Mouse (Mus musculus) kidney, adult 2 months (tissue): ENCODE measurements around the gene Prdm5. TPM values are rescaled to one million over a fixed set of nuclear protein-coding genes. Genes with fewer than 3 reads are reported as not detected.

ENCODE experiments used
- DNase-seq: peaks from one replicate; pipeline ENCODE4 v3.0.0; 2021
- H3K27ac ChIP-seq: fragments of 200-500 bp; 2 replicates; pipeline ENCODE4 v1.5.1; 2012; ENCODE audit warnings: low read depth, low read length, control low read depth, inconsistent platforms; ENCODE audit not compliant: insufficient read depth
- H3K27me3 ChIP-seq: fragments of 200-500 bp; replicated peaks from 2 replicates; pipeline ENCODE4 v1.6.1; 2012; ENCODE audit warnings: mild to moderate bottlenecking, moderate library complexity, low read length, inconsistent platforms; ENCODE audit not compliant: control insufficient read depth, insufficient read depth
- H3K36me3 ChIP-seq: fragments of 200-500 bp; 2 replicates; pipeline ENCODE4 v1.6.1; 2012; ENCODE audit warnings: mild to moderate bottlenecking, moderate library complexity, low read length, inconsistent platforms; ENCODE audit not compliant: control insufficient read depth, insufficient read depth
- H3K4me1 ChIP-seq: fragments of 200-500 bp; 2 replicates; pipeline ENCODE4 v1.6.1; 2011; ENCODE audit warnings: low read length; ENCODE audit not compliant: control insufficient read depth, insufficient read depth
- H3K4me3 ChIP-seq: fragments of 200-500 bp; 2 replicates; pipeline ENCODE4 v1.5.1; 2011; ENCODE audit warnings: mild to moderate bottlenecking, low read depth, low read length, control low read depth; ENCODE audit not compliant: insufficient read depth
- CTCF ChIP-seq: fragments of 200-500 bp; conservative IDR thresholded peaks from 2 replicates; pipeline ENCODE4 v1.5.1; 2011; ENCODE audit warnings: low read depth, mild to moderate bottlenecking, control low read depth, low read length, moderate library complexity, mixed read lengths; ENCODE audit not compliant: insufficient read depth, insufficient read length
- POLR2A ChIP-seq: fragments of 200-500 bp; IDR thresholded peaks from one replicate; pipeline ENCODE4 v1.6.1; 2011; ENCODE audit warnings: low read depth, low read length, control low read depth
- whole genome bisulfite sequencing: fragments of 180-500 bp; shearing (Covaris S2); methylation state at CpG from one replicate; pipeline ENCODE4 v1.1.7; 2018; 5-methylcytosine and 5-hydroxymethylcytosine counted together
- polyA plus RNA-seq: library from polyadenylated mRNA; depleted of rRNA; stranded (reverse); fragments of >200 nt; gene quantifications from 2 replicates; pipeline ENCODE4 v1.2.3, GENCODE M21; 2012

Prdm5 gene
- polyA plus RNA-seq, 1 experiment, result 3.3 TPM

DNA sequence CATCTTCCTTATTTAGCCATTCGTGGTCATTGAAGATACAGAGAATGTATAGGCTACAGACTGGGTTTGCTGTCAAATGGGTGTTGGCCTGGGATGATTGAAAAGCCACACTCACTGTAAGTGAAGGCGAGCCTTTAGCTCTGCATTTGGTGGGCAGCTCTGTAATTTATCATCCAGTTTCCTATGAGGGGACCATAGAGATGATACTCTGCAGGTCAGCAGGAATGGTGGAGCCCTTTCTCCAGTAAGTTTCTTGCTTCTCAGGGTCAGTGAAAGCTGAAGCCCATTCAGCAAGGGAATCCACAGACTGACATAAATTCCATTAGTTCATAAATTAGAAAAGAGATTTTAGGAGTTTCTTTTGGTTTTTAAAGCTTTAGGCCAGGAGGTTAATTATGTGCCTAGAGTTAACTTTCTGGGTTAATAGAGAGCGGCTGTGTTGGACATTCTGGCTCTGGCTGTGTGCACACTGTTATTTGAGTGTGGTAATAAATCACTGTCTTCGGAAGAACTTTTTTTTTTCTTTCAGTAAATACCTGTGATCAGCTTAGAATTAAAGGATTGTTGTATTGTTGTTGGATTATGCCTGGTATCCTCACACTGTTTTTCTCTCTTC is 113.4 kb downstream of the Prdm5 start:
- TF ChIP-seq POLR2A (no peak), CTCF (no peak)

DNA sequence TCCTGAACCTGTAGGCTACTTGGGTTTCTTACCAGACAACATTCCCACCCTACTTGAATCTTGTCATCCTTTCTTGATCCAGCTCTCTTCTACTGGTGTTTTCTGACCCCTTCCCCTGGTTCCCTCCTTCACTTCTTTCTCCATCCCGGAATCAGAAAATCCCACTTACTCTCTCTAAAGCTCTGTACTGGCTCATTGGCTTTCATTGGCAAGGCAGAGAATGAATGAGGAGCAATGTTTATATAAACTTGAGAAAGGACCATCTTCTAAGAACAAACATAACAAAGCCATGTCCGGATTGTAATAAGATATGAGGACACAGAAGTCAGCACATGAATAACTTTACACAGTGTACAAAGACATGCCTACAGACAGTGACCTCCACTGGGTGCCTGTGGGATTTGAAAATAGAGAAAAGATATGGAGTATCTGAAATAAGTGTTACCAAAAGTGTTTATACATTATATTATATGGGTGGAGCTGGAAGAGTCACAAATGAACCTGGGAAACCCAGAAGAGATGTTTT is 127.9 kb downstream of the Prdm5 start:
- DNase-seq, result no peak
- H3K4me3 ChIP-seq, result no peak overlapping the region
- no peaks in the 10 kb centered on the region for H3K27me3 ChIP-seq
- TF ChIP-seq POLR2A, result no peak
- no peak for TF ChIP-seq CTCF
- no peak overlapping the region for H3K27ac ChIP-seq
- 60% methylated on average over 2 of the region's 2 CpGs for WGBS
- H3K36me3 ChIP-seq, result no peaks in the 10 kb centered on the region
- H3K4me1 ChIP-seq, result no peaks in the 10 kb centered on the region

More for the DNA sequence above, 113.4 kb downstream of the Prdm5 start:
- DNase-seq, result no peak
- Histone ChIP-seq H3K27ac (no peak overlapping the region), H3K36me3 (no peaks in the 10 kb centered on the region), H3K4me3 (no peak overlapping the region), H3K4me1 (no peaks in the 10 kb centered on the region), H3K27me3 (no peaks in the 10 kb centered on the region)
- WGBS, result 47% methylated on average over 4 of the region's 4 CpGs

DNA sequence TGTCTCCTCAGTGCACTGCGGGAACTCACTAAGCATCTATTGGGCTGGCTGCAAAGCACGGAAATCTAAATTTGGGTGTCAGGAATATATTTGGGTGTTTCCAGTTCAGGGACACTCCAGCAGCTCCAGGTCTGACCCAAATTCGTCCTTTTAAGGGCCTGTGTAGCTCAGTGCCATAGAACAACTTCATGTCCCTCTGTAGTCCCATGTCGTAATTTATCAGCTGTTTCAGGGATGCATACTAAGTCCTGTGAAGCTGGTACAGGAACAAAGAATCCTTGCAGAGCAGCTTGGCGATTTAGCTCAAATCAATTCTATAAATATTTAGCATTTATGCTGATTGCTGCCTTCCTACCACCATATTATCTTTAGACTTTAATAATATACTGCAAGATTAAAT is 136.6 kb downstream of the Prdm5 start:
- DNase-seq, result no peak
- Histone ChIP-seq H3K36me3 (no peaks in the 10 kb centered on the region; the same call in 1 of the 2 replicates), H3K27me3 (no peaks in the 10 kb centered on the region), H3K27ac (no peak overlapping the region), H3K4me1 (no peaks in the 10 kb centered on the region), H3K4me3 (no peak overlapping the region)
- WGBS, result 94% methylated on average over 5 of the region's 5 CpGs
- TF ChIP-seq POLR2A (no peak), CTCF (no peak)

DNA sequence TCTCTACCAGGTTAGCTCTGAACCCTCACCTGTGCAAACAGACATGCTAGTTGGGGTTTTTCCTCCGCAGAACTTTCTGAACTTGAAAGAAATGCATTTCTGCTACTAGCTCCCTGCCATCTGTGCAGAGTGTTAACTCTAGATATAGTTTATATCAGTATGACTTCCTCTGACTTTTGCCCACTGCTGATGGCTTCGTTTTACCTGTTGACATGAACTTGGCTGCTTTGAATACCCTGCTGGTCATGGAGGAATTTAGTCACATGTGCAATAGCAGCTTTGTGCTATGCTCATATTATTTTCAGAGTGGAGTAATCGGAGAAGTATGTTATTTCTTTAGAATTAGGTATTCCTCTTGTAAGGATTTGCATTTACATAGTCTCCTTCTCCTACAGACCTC is 142.9 kb downstream of the Prdm5 start:
- TF ChIP-seq POLR2A (no peak), CTCF (no peak)
- no peak for DNase-seq
- H3K36me3 ChIP-seq, result no peaks in the 10 kb centered on the region
- H3K4me1 ChIP-seq, result no peaks in the 10 kb centered on the region
- H3K27me3 ChIP-seq, result no peaks in the 10 kb centered on the region
- H3K27ac ChIP-seq, result no peak overlapping the region
- 85% methylated on average over 3 of the region's 3 CpGs for WGBS
- no peak overlapping the region for H3K4me3 ChIP-seq

DNA sequence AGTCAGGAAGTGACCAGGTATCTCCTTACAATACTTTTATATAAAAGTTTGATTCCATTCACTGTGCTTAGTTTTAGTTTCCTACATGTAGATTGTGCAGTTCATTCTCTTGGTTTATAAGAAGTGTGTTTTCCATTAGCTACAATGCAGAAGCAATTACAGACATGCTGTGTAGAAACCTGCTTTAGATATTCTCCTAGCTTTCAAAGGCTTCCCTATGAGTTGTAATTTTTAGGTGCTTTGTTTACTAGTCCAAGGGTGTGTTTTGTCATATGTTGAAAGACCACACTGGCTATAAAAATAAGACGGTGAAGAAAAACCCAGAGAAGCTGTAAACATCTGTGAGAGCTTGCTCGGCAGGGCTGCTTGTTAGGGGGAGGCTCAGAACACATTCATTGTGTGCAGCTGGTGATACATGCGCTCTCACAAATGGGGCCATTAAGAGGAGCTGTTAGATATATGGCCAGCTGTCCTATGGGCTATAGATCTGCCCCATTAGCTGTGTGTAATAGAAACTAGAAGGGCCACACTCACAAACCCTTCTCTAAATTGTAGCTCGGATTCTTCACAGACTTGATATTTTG is 144.8 kb downstream of the Prdm5 start:
- Histone ChIP-seq H3K27me3 (no peaks in the 10 kb centered on the region), H3K4me3 (no peak overlapping the region), H3K36me3 (no peaks in the 10 kb centered on the region), H3K27ac (no peak overlapping the region), H3K4me1 (no peaks in the 10 kb centered on the region)
- WGBS, result 72% methylated on average over 4 of the region's 4 CpGs
- no peak for DNase-seq
- TF ChIP-seq CTCF (no peak), POLR2A (no peak)

DNA sequence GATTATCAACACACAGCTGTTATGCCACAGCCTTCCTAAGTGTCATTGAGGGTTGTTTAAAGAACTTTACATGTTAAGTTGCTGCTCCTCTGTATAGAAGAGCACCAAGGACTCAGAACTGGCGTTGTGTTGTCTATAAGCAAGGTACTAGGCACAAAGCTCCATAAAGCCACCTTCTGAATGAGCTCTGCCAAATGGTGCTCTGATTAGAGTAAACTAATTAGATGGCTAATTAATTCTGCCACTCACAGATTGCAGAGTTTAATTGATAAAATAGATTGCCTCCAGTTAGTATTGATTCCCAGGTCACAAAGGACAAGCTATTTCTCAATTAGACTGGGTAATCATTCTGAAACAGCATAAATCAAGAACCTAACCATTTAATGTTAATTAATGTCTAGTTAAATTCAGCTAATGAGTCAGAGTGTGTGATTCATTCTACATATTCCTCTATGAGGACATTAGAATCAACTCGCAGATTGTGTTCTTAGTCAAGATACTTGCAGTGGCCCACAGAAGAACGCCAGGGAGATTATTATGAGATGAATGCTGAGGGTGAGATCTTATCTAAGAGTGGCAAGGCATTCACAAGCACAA is 147.0 kb downstream of the Prdm5 start:
- H3K27me3 ChIP-seq, result no peaks in the 10 kb centered on the region
- no peaks in the 10 kb centered on the region for H3K36me3 ChIP-seq
- H3K4me3 ChIP-seq, result no peak overlapping the region
- no peak for DNase-seq
- H3K27ac ChIP-seq, result no peak overlapping the region
- TF ChIP-seq POLR2A (no peak), CTCF (no peak)
- H3K4me1 ChIP-seq, result no peaks in the 10 kb centered on the region
- WGBS, result 86% methylated on average over 3 of the region's 3 CpGs

DNA sequence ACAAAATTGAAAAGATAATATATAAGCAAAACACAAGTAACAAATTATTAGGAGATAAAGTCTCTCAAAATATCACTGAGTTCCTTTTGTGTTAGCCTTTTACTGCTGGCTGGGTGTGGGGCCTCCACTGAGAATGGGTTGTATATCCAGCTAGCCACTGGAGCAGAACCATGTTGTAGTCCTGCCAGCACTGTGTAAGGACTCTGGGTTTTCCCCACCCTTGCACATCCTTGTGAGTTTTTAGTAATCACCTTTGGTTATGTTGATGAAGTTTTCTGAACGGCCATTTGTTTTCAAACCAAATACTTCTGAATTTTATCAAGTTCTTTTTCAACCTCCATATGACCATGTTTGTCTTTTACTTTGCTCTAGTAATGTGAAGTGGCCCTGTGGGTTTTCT is 151.7 kb downstream of the Prdm5 start:
- 86% methylated on average over 1 of the region's 1 CpGs for WGBS
- TF ChIP-seq CTCF (no peak), POLR2A (no peak)
- DNase-seq, result peak; percentile 4
- Histone ChIP-seq H3K36me3 (no peaks in the 10 kb centered on the region), H3K4me3 (no peak overlapping the region), H3K4me1 (no peaks in the 10 kb centered on the region), H3K27me3 (no peaks in the 10 kb centered on the region), H3K27ac (no peak overlapping the region)
